Mouse (Mus musculus) MEL (cell line): ENCODE measurements around the gene Agbl5.

ENCODE experiments used
- BHLHE40 ChIP-seq: IDR thresholded peaks from 2 replicates; pipeline ENCODE4 v1.6.1; 2012; ENCODE audit warnings: low read depth, mild to moderate bottlenecking, inconsistent platforms, low read length, improper control_type of control experiment, borderline replicate concordance
- CHD1 ChIP-seq: IDR thresholded peaks from 2 replicates; pipeline ENCODE4 v1.6.1; 2012; ENCODE audit warnings: low read depth, mild to moderate bottlenecking, inconsistent platforms, low read length, improper control_type of control experiment
- CTCF ChIP-seq, 3 experiments: IDR thresholded peaks in 2 of 3; conservative IDR thresholded peaks in 1 of 3; 2 replicates each; pipeline ENCODE4 v1.5.1; 2011 to 2012; ENCODE audit warnings: low read length in 3 of 3, low read depth in 2 of 3, mild to moderate bottlenecking in 2 of 3, improper control_type of control experiment in 1 of 3, inconsistent platforms in 1 of 3, mixed read lengths in 1 of 3, moderate library complexity in 1 of 3; ENCODE audit not compliant: control insufficient read depth in 1 of 3, insufficient read depth in 1 of 3, poor library complexity in 1 of 3, severe bottlenecking in 1 of 3
- EP300 ChIP-seq, 2 experiments: IDR thresholded peaks; 2 replicates each; pipeline ENCODE4 v1.6.1; 2011; ENCODE audit warnings: improper control_type of control experiment in 2 of 2, low read length in 2 of 2, low read depth in 1 of 2, mild to moderate bottlenecking in 1 of 2
- GATA1 ChIP-seq: IDR thresholded peaks from 2 replicates; pipeline ENCODE4 v1.6.1; 2011; ENCODE audit warnings: low read depth, low read length, improper control_type of control experiment
- HCFC1 ChIP-seq: IDR thresholded peaks from 2 replicates; pipeline ENCODE4 v1.6.1; 2012; ENCODE audit warnings: low read depth, mild to moderate bottlenecking, inconsistent platforms, low read length, improper control_type of control experiment, moderate library complexity
- JUND ChIP-seq: IDR thresholded peaks from 2 replicates; pipeline ENCODE4 v1.6.1; 2011; ENCODE audit warnings: low read depth, mild to moderate bottlenecking, improper control_type of control experiment, low read length
- MAX ChIP-seq: IDR thresholded peaks from 2 replicates; pipeline ENCODE4 v1.6.1; 2011; ENCODE audit warnings: low read length, improper control_type of control experiment
- NRF1 ChIP-seq: IDR thresholded peaks from 2 replicates; pipeline ENCODE4 v1.6.1; 2014; ENCODE audit warnings: low read depth, mild to moderate bottlenecking, inconsistent platforms, low read length, improper control_type of control experiment, moderate library complexity; ENCODE audit not compliant: poor library complexity, insufficient read depth, severe bottlenecking
- POLR2A ChIP-seq, 2 experiments: IDR thresholded peaks; 2 replicates each; pipeline ENCODE4 v1.6.1; 2011 to 2012; ENCODE audit warnings: low read length in 2 of 2, mild to moderate bottlenecking in 2 of 2, control low read depth in 1 of 2, improper control_type of control experiment in 1 of 2, low read depth in 1 of 2, moderate library complexity in 1 of 2; ENCODE audit not compliant: control insufficient read depth in 1 of 2, insufficient read depth in 1 of 2, poor library complexity in 1 of 2
- TAL1 ChIP-seq: IDR thresholded peaks from 2 replicates; pipeline ENCODE4 v1.6.1; 2012; ENCODE audit warnings: mild to moderate bottlenecking, inconsistent platforms, low read length, moderate library complexity, mixed read lengths
- TCF12 ChIP-seq: IDR thresholded peaks from 2 replicates; pipeline ENCODE4 v1.6.1; 2014; ENCODE audit warnings: low read depth, mild to moderate bottlenecking, inconsistent platforms, low read length, improper control_type of control experiment, moderate library complexity
- ZKSCAN1 ChIP-seq: IDR thresholded peaks from 2 replicates; pipeline ENCODE4 v1.6.1; 2012; ENCODE audit warnings: low read depth, mild to moderate bottlenecking, inconsistent platforms, low read length, improper control_type of control experiment, moderate library complexity
- ZNF384 ChIP-seq: IDR thresholded peaks from 2 replicates; pipeline ENCODE4 v1.6.1; 2012; ENCODE audit warnings: low read depth, mild to moderate bottlenecking, inconsistent platforms, low read length, improper control_type of control experiment

- TF ChIP-seq ZNF384, result no peak
- TF ChIP-seq POLR2A (IDR thresholded peaks at IDR 0.05; ENCODE audit: control insufficient read depth in 1 of 2, insufficient read depth in 1 of 2, low read depth in 1 of 2, low read length in 2 of 2, poor library complexity in 1 of 2), result no peak
- TF ChIP-seq ZKSCAN1, result no peak
- no peak for TF ChIP-seq TAL1
- TF ChIP-seq MAX, result no peak
- no peak for TF ChIP-seq CTCF (IDR thresholded peaks at IDR 0.05 in 2 of 3, conservative IDR thresholded peaks at IDR 0.05 in 1 of 3; ENCODE audit: control insufficient read depth in 1 of 3, insufficient read depth in 1 of 3, low read depth in 2 of 3, low read length in 3 of 3, poor library complexity in 1 of 3, severe bottlenecking in 1 of 3)
- no peak for TF ChIP-seq GATA1
- TF ChIP-seq HCFC1, result no peak
- no peak for TF ChIP-seq TCF12
- TF ChIP-seq JUND, result no peak
- no peak for TF ChIP-seq CHD1
- TF ChIP-seq BHLHE40, result no peak
- no peak for TF ChIP-seq NRF1
- TF ChIP-seq EP300 (IDR thresholded peaks at IDR 0.05; ENCODE audit: low read depth in 1 of 2, low read length in 2 of 2), result no peak
Measured at GRCm38 (mm10) chr5:30944956-30945781, 56.7 kb downstream of the Agbl5 start, which contains the start of gene Cgref1.
